Comparison of ENCODE assay signal across 20 mouse cellular contexts in genomic region chr14:99453916-99454315, GRCm38 (mm10).
"Had no signal": no experiment of that assay in that cellular context is flagged by ENCODE, and none has a peak within 500 bp of the region (broad histone marks: within the 10 kb centered on the region; RNA-seq: fewer than 3 reads in every experiment).

No protein-coding gene starts in this region.

- ATAC-seq: intestine, embryonic 16.5 days; midbrain, embryonic 13.5 days; midbrain, embryonic 16.5 days had no signal

- H3K36me3 ChIP-seq: liver, embryonic 13.5 days; midbrain, embryonic 10.5 days; midbrain, embryonic 13.5 days; neural tube, embryonic 13.5 days had no signal

- H3K4me1 ChIP-seq: liver, embryonic 13.5 days; midbrain, embryonic 10.5 days; midbrain, embryonic 13.5 days; neural tube, embryonic 13.5 days had no signal

- H3K9me3 ChIP-seq: liver, embryonic 13.5 days; midbrain, embryonic 10.5 days; midbrain, embryonic 13.5 days; neural tube, embryonic 13.5 days had no signal

- H3K27me3 ChIP-seq: liver, embryonic 13.5 days; megakaryocyte, embryonic 14.5 days; midbrain, embryonic 13.5 days; neural tube, embryonic 13.5 days had no signal

- H3K27ac ChIP-seq: liver, embryonic 13.5 days; midbrain, embryonic 10.5 days; midbrain, embryonic 13.5 days; neural tube, embryonic 13.5 days had no signal

- H3K9ac ChIP-seq: liver, embryonic 13.5 days; midbrain, embryonic 13.5 days; neural tube, embryonic 13.5 days had no signal

- DNase-seq: kidney, adult 18-20 months; kidney, adult 9 months; kidney, postnatal 14 days; kidney, postnatal 4 days; liver, embryonic 13.5 days; lung, adult 2 months; lung, postnatal 14 days; lung, postnatal 4 days; right cerebral cortex, postnatal 14 days; spleen, adult 18-20 months; thymus, adult 2 months; thymus, postnatal 14 days; thymus, postnatal 4 days had no signal

- H3K4me2 ChIP-seq: liver, embryonic 13.5 days; midbrain, embryonic 13.5 days; neural tube, embryonic 13.5 days had no signal

- H3K4me3 ChIP-seq: liver, embryonic 13.5 days; megakaryocyte, embryonic 14.5 days; midbrain, embryonic 10.5 days; midbrain, embryonic 13.5 days; myocyte; neural tube, embryonic 13.5 days had no signal
